Mouse (Mus musculus): ENCODE results near the gene Zfp14. TPM values are rescaled to one million over a fixed set of nuclear protein-coding genes. Genes with fewer than 3 reads are reported as not detected.

The Zfp14 gene
- polyA plus RNA-seq, 1 experiment from 2014 or later = 1.8 TPM

DNA sequence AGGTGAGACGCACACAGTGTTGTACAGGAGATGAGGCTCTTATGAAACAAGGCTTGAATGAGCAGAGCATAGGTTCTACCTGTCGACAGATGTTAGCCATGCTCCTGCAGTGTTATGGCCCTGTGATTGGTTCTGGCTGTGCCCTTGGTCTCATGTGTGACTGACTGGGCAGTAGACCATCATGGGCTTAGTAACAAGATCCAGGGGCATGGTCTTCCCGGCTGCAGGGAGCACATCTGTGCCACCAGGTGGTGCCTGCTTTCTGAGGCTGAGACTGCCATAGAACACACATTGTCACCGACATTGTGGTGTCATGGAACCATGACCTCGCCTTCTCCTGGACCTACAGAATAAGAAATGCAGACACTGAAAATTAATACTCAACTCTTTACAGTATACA is 25.8 kb downstream of the Zfp14 start:
- TF ChIP-seq CTCF (IDR thresholded peaks at IDR 0.05; ENCODE audit: low read depth) (peak; percentile 49), EP300 (optimal IDR thresholded peaks at IDR 0.05) (no peak)
- H3K4me2 ChIP-seq (replicated peaks; ENCODE audit: low read depth) = no peak overlapping the region
- DNase-seq (ENCODE audit: low spot score) (no peak), ATAC-seq (ENCODE audit: low FRiP score, low TSS enrichment) (no peak)
- H3K27me3 ChIP-seq (ENCODE audit: control insufficient read depth, insufficient read depth, low read length) = no peaks in the 10 kb centered on the region
- no peak overlapping the region for H3K9ac ChIP-seq (ENCODE audit: low read length)
- H3K9me3 ChIP-seq (ENCODE audit: control insufficient read depth, low read length) = no peaks in the 10 kb centered on the region
- peaks cover 24% of the 10 kb centered on the region for H3K36me3 ChIP-seq (ENCODE audit: control insufficient read depth, insufficient read depth, low read length)
- no peaks in the 10 kb centered on the region for H3K4me1 ChIP-seq (replicated peaks; ENCODE audit: control insufficient read depth, insufficient read depth)
- no peak overlapping the region for H3K27ac ChIP-seq (replicated peaks)
- WGBS = 80% methylated on average over 5 of the region's 5 CpGs
- no peak overlapping the region for H3K4me3 ChIP-seq (ENCODE audit: low read depth, low read length)

DNA sequence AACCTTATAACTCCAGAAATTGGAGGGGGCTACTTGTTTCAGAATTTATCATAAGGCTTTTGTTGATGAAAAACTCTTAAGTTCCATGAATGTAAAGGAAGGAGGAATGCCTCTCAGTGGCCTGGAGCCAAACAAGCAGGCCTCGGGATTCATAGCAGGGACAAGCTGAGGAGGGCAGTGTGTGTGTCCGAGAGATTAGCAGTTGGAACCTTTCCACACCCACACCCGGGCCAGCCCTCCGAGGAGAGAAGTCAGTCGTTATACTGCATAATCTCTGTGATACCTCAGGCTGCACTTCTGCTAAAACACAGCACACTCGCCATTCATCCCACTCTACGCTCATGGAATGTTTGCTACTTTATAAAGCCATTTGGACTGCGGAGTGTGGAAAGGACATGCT is 27.4 kb downstream of the Zfp14 start:
- ATAC-seq (ENCODE audit: low FRiP score, low TSS enrichment) = no peak
- Histone ChIP-seq H3K36me3 (ENCODE audit: control insufficient read depth, insufficient read depth, low read length) (peaks cover 31% of the 10 kb centered on the region), H3K4me1 (replicated peaks; ENCODE audit: control insufficient read depth, insufficient read depth) (no peaks in the 10 kb centered on the region), H3K27ac (replicated peaks) (no peak overlapping the region), H3K27me3 (ENCODE audit: control insufficient read depth, insufficient read depth, low read length) (no peaks in the 10 kb centered on the region), H3K9me3 (ENCODE audit: control insufficient read depth, low read length) (no peaks in the 10 kb centered on the region), H3K4me2 (replicated peaks; ENCODE audit: low read depth) (no peak overlapping the region), H3K4me3 (ENCODE audit: low read depth, low read length) (no peak overlapping the region), H3K9ac (ENCODE audit: low read length) (no peak overlapping the region)
- TF ChIP-seq CTCF (IDR thresholded peaks at IDR 0.05; ENCODE audit: low read depth) (no peak), EP300 (optimal IDR thresholded peaks at IDR 0.05) (no peak)
- DNase-seq (ENCODE audit: low spot score) = no peak
- 66% methylated on average over 8 of the region's 8 CpGs for WGBS

DNA sequence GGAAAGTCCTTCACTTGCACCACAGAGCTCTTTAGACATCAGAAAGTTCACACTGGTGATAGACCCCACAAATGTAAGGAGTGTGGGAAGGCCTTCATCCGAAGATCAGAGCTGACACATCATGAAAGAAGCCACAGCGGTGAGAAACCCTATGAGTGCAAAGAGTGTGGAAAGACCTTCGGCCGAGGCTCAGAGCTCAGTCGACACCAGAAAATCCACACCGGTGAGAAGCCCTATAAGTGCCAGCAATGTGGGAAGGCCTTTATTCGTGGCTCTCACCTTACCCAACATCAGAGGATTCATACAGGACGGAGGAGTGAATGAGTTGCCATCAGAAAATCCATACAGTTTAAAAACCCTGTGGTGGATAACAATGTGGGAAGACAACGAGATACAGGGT is 27.9 kb downstream of the Zfp14 start:
- no peak overlapping the region for H3K4me2 ChIP-seq (replicated peaks; ENCODE audit: low read depth)
- no peak overlapping the region for H3K27ac ChIP-seq (replicated peaks)
- peaks cover 35% of the 10 kb centered on the region for H3K36me3 ChIP-seq (ENCODE audit: control insufficient read depth, insufficient read depth, low read length)
- ATAC-seq (ENCODE audit: low FRiP score, low TSS enrichment) = no peak
- whole genome bisulfite sequencing = 93% methylated on average over 9 of the region's 9 CpGs
- no peaks in the 10 kb centered on the region for H3K4me1 ChIP-seq (replicated peaks; ENCODE audit: control insufficient read depth, insufficient read depth)
- H3K4me3 ChIP-seq (ENCODE audit: low read depth, low read length) = no peak overlapping the region
- DNase-seq (ENCODE audit: low spot score) = no peak
- H3K27me3 ChIP-seq (ENCODE audit: control insufficient read depth, insufficient read depth, low read length) = no peaks in the 10 kb centered on the region
- no peak overlapping the region for H3K9ac ChIP-seq (ENCODE audit: low read length)
- TF ChIP-seq CTCF (IDR thresholded peaks at IDR 0.05; ENCODE audit: low read depth) (no peak), EP300 (optimal IDR thresholded peaks at IDR 0.05) (no peak)
- H3K9me3 ChIP-seq (ENCODE audit: control insufficient read depth, low read length) = no peaks in the 10 kb centered on the region

DNA sequence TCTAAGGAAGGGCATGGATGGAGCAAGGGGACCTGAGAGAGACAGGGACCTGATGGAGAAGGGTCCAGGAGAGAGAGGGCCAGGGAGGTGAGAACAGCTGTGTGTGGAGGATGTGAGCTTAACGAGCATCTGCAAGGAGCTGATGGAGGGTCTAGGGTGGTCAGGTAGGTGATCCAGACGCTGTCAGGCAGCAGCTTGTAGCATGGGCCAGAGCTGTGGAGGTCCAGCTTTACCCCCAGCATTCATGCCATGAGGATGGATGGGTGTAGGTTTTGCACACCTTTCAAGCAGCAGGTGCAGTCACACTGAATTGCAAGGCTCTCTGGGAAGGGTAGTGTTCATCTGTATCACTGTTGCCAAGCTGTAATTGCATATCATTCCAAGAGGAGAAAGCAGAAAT is 31.6 kb downstream of the Zfp14 start:
- H3K4me2 ChIP-seq (replicated peaks; ENCODE audit: low read depth) = no peak overlapping the region
- no peak overlapping the region for H3K9ac ChIP-seq (ENCODE audit: low read length)
- no peaks in the 10 kb centered on the region for H3K9me3 ChIP-seq (ENCODE audit: control insufficient read depth, low read length)
- no peaks in the 10 kb centered on the region for H3K4me1 ChIP-seq (replicated peaks; ENCODE audit: control insufficient read depth, insufficient read depth)
- no peak for TF ChIP-seq CTCF (IDR thresholded peaks at IDR 0.05; ENCODE audit: low read depth)
- DNase-seq (ENCODE audit: low spot score) = no peak
- no peak for ATAC-seq (ENCODE audit: low FRiP score, low TSS enrichment)
- H3K27ac ChIP-seq (replicated peaks) = no peak overlapping the region
- no peaks in the 10 kb centered on the region for H3K27me3 ChIP-seq (ENCODE audit: control insufficient read depth, insufficient read depth, low read length)
- H3K4me3 ChIP-seq (ENCODE audit: low read depth, low read length) = no peak overlapping the region
- WGBS = 88% methylated on average over 2 of the region's 2 CpGs
- peaks cover 44% of the 10 kb centered on the region for H3K36me3 ChIP-seq (ENCODE audit: control insufficient read depth, insufficient read depth, low read length)

DNA sequence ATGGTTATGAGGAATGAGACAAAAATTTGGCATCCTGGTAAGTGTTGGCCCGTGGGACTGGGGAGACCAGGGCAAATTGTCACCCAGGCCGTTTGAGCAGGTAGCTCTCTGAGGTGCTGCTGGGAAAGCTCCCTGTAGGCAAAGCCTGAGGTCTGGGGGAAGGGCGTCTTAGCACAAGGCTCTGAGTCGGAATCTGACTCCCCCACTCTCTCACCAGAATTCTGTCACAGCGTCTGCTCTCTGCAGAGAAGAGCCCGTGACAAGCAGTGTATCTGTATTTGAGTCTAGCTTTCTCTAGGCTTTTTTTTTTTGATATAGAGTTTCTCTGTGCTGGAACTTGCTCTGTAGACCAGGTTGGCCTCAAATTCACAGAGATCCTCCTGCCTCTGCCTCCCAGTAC is 34.0 kb downstream of the Zfp14 start:
- Histone ChIP-seq H3K9ac (ENCODE audit: low read length) (no peak overlapping the region), H3K27me3 (ENCODE audit: control insufficient read depth, insufficient read depth, low read length) (no peaks in the 10 kb centered on the region), H3K9me3 (ENCODE audit: control insufficient read depth, low read length) (no peaks in the 10 kb centered on the region), H3K4me1 (replicated peaks; ENCODE audit: control insufficient read depth, insufficient read depth) (no peaks in the 10 kb centered on the region), H3K4me3 (ENCODE audit: low read depth, low read length) (no peak overlapping the region), H3K27ac (replicated peaks) (no peak overlapping the region), H3K4me2 (replicated peaks; ENCODE audit: low read depth) (no peak overlapping the region), H3K36me3 (ENCODE audit: control insufficient read depth, insufficient read depth, low read length) (peaks cover 32% of the 10 kb centered on the region)
- no peak for ATAC-seq (ENCODE audit: low FRiP score, low TSS enrichment)
- WGBS = 95% methylated on average over 6 of the region's 6 CpGs
- TF ChIP-seq CTCF (IDR thresholded peaks at IDR 0.05; ENCODE audit: low read depth) (no peak), EP300 (optimal IDR thresholded peaks at IDR 0.05) (no peak)
- DNase-seq (ENCODE audit: low spot score) = no peak

DNA sequence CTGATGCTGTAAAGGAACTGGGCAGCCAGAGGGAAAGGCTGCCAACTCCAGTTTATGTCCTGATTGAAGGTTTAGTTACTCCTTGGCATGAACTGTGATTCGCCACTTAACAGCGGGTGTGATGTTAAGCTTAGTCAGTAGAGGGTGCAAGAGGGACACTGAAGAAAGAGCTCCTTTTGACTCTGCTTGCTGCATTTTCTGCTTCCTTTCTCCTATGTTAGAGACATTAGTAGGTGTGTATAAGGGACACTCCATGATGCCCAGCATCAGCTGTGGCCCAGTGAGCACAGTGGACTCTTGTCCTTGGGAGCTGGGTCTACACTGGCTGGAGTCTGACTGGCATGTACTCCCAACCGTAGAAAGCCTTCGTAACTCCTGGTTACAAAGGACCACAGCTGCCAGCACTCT is 38.2 kb downstream of the Zfp14 start:
- no peak for TF ChIP-seq EP300 (optimal IDR thresholded peaks at IDR 0.05)
- TF ChIP-seq CTCF (IDR thresholded peaks at IDR 0.05; ENCODE audit: low read depth) = peak; percentile 82
- Histone ChIP-seq H3K27ac (replicated peaks) (no peak overlapping the region), H3K9ac (ENCODE audit: low read length) (no peak overlapping the region), H3K9me3 (ENCODE audit: control insufficient read depth, low read length) (no peaks in the 10 kb centered on the region), H3K4me2 (replicated peaks; ENCODE audit: low read depth) (no peak overlapping the region), H3K4me1 (replicated peaks; ENCODE audit: control insufficient read depth, insufficient read depth) (no peaks in the 10 kb centered on the region), H3K4me3 (ENCODE audit: low read depth, low read length) (no peak overlapping the region), H3K36me3 (ENCODE audit: control insufficient read depth, insufficient read depth, low read length) (peaks cover 15% of the 10 kb centered on the region), H3K27me3 (ENCODE audit: control insufficient read depth, insufficient read depth, low read length) (no peaks in the 10 kb centered on the region)
- WGBS = 72% methylated on average over 4 of the region's 4 CpGs
- DNase-seq (ENCODE audit: low spot score) (peak; percentile 53), ATAC-seq (ENCODE audit: low FRiP score, low TSS enrichment) (peak; percentile 64)
